In genomic region chr13:32764448-32764847, GRCm38 (mm10) we compare ENCODE assay signal across 15 mouse cellular contexts. TPM values are rescaled to one million over a fixed set of nuclear protein-coding genes. Genes with fewer than 3 reads are reported as not detected.
A peak's percentile ranks its signal among the peaks of the same experiment; 100 is the strongest.
DNase-seq lines count a peak whose midpoint lies in the region; ATAC-seq and TF ChIP-seq lines count a peak whose summit lies in the region.
"Had no signal": no experiment of that assay in that cellular context is flagged by ENCODE, and none has a peak within 500 bp of the region (broad histone marks: within the 10 kb centered on the region; RNA-seq: fewer than 3 reads in every experiment).

No protein-coding gene starts in this region.

- H3K36me3 ChIP-seq in lung, postnatal 0 days (ENCODE audit: insufficient read depth, low read length): no peaks in the 10 kb centered on the region
- no peaks in the 10 kb centered on the region for H3K36me3 ChIP-seq in heart, embryonic 12.5 days
- H3K36me3 ChIP-seq: forebrain, embryonic 10.5 days; limb, embryonic 15.5 days had no signal

- H3K4me1 ChIP-seq in lung, postnatal 0 days (ENCODE audit: insufficient read depth, low read depth, low read length): no peaks in the 10 kb centered on the region
- peaks cover 14% of the 10 kb centered on the region for H3K4me1 ChIP-seq in heart, embryonic 12.5 days (replicated peaks)
- H3K4me1 ChIP-seq: forebrain, embryonic 10.5 days; megakaryocyte, embryonic 14.5 days had no signal

- ATAC-seq in lung, postnatal 0 days: peak; percentile 17; the same call in 1 of the 2 replicates
- ATAC-seq in heart, embryonic 12.5 days (ENCODE audit: insufficient number of reproducible peaks, low FRiP score): peak; percentile 33; the same call in 1 of the 2 replicates
- no peak for ATAC-seq in frontal cortex, adult (ENCODE audit: low TSS enrichment)
- ATAC-seq: CD4-positive, CD25-positive, alpha-beta regulatory T cell, adult 4 months; intestine, postnatal 0 days had no signal

- no peak overlapping the region for H3K4me2 ChIP-seq in lung, postnatal 0 days (replicated peaks; ENCODE audit: low read depth, low read length)
- no peak overlapping the region for H3K4me2 ChIP-seq in heart, embryonic 12.5 days
- H3K4me2 ChIP-seq: limb, embryonic 15.5 days had no signal

- no peak overlapping the region for H3K9ac ChIP-seq in lung, postnatal 0 days (replicated peaks; ENCODE audit: low read depth)
- no peak overlapping the region for H3K9ac ChIP-seq in heart, embryonic 12.5 days
- H3K9ac ChIP-seq: limb, embryonic 15.5 days had no signal

- no peak overlapping the region for H3K4me3 ChIP-seq in lung, postnatal 0 days (ENCODE audit: low read depth, low read length)
- H3K4me3 ChIP-seq in heart, embryonic 12.5 days: no peak overlapping the region
- H3K4me3 ChIP-seq: forebrain, embryonic 10.5 days; layer of hippocampus, adult 2 months; limb, embryonic 15.5 days; megakaryocyte, embryonic 14.5 days had no signal

- H3K27ac ChIP-seq in lung, postnatal 0 days (ENCODE audit: low read length): no peak overlapping the region
- H3K27ac ChIP-seq in heart, embryonic 12.5 days (ENCODE audit: poor library complexity, severe bottlenecking): 0 out of 2 replicates have a peak overlapping the region, but pooled peaks have one; percentile 11
- H3K27ac ChIP-seq: forebrain, embryonic 10.5 days; limb, embryonic 15.5 days had no signal

- TF ChIP-seq CTCF in lung, postnatal 0 days (IDR thresholded peaks at IDR 0.05): no peak

- no peaks in the 10 kb centered on the region for H3K27me3 ChIP-seq in lung, postnatal 0 days (replicated peaks; ENCODE audit: insufficient read depth, low read length)
- H3K27me3 ChIP-seq in heart, embryonic 12.5 days (replicated peaks): no peaks in the 10 kb centered on the region; the same call in 1 of the 2 replicates

- no peak for TF ChIP-seq EP300 in lung, postnatal 0 days (IDR thresholded peaks at IDR 0.05)

- no peaks in the 10 kb centered on the region for H3K9me3 ChIP-seq in lung, postnatal 0 days (ENCODE audit: low read length)
- no peaks in the 10 kb centered on the region for H3K9me3 ChIP-seq in heart, embryonic 12.5 days (replicated peaks)
- H3K9me3 ChIP-seq: forebrain, embryonic 10.5 days; limb, embryonic 15.5 days; megakaryocyte, embryonic 14.5 days had no signal

- whole genome bisulfite sequencing in lung, postnatal 0 days: 29% methylated on average over 7 of the region's 7 CpGs
- WGBS in heart, embryonic 12.5 days: 13% methylated on average over 7 of the region's 7 CpGs

- DNase-seq in lung, postnatal 0 days (ENCODE audit: low spot score): no peak
- DNase-seq in lung, postnatal 4 days: no peak
- peak; percentile 88 for DNase-seq in gastrocnemius, adult 18-20 months (ENCODE audit: low spot score)
- DNase-seq in lung, postnatal 25 days (ENCODE audit: low spot score): peak; percentile 36
- no peak for DNase-seq in cerebellum, postnatal 14 days
- no peak for DNase-seq in left cerebral cortex, adult 9 months (ENCODE audit: low spot score in 2 of 2)
- DNase-seq: embryo, embryonic 11 days had no signal

RNA-seq across cellular contexts. Expression of gene Mylk4, which starts 19.3 kb away (rescaled TPM):
- 0.02 TPM in 1 of 2 replicates, not detected in the other for polyA plus RNA-seq in lung, postnatal 0 days (2015; fragmentation: Nextera tagmentation; extraction: Ambion mirVana)
- total RNA-seq in gastrocnemius, adult 18-20 months (2021): 1,000 to 10,000 TPM; 1,080 to 1,440 TPM
- polyA plus RNA-seq in heart, embryonic 12.5 days (2016; fragmentation: Nextera tagmentation; extraction: Ambion mirVana): 0.18 and 0.28 TPM in 2 replicates
- polyA plus RNA-seq: CD4-positive, CD25-positive, alpha-beta regulatory T cell, adult 4 months; forebrain, embryonic 10.5 days; intestine, postnatal 0 days had no signal

RNA-seq across cellular contexts. Expression of gene Wrnip1, which starts 37.4 kb away (rescaled TPM):
- polyA plus RNA-seq in lung, postnatal 0 days (2015; fragmentation: Nextera tagmentation; extraction: Ambion mirVana): 16.3 and 18.9 TPM in 2 replicates
- total RNA-seq in gastrocnemius, adult 18-20 months (2021): 1 to 10 TPM; 5.9 to 6.1 TPM
- polyA plus RNA-seq in heart, embryonic 12.5 days (2016; fragmentation: Nextera tagmentation; extraction: Ambion mirVana): 30.2 TPM in 2 replicates

RNA-seq across cellular contexts. Expression of gene D930007J09Rik, which starts 38.2 kb away (rescaled TPM):
- polyA plus RNA-seq in lung, postnatal 0 days (2015; fragmentation: Nextera tagmentation; extraction: Ambion mirVana): not detected in 2 replicates
- not detected for total RNA-seq in gastrocnemius, adult 18-20 months (2021)
- not detected in 2 replicates for polyA plus RNA-seq in heart, embryonic 12.5 days (2016; fragmentation: Nextera tagmentation; extraction: Ambion mirVana)
- total RNA-seq: layer of hippocampus, adult 2 months had no signal
- polyA plus RNA-seq: CD4-positive, CD25-positive, alpha-beta regulatory T cell, adult 4 months; forebrain, embryonic 10.5 days; intestine, postnatal 0 days; limb, embryonic 15.5 days had no signal

Comparison
In these comparisons a context has a peak if more than half of its experiments do, and no peak if none do; other contexts are left out.
1. DNase-seq: peak in gastrocnemius, adult 18-20 months (single experiment) and lung, postnatal 25 days (single experiment); none in lung, postnatal 0 days (single experiment), lung, postnatal 4 days (0 of 2), cerebellum, postnatal 14 days (0 of 2) and left cerebral cortex, adult 9 months (0 of 2).